Mouse (Mus musculus): Measurements from ENCODE around the gene Rpn2. TPM values are rescaled to one million over a fixed set of nuclear protein-coding genes. Genes with fewer than 3 reads are reported as not detected.

The Rpn2 gene
- polyA plus RNA-seq, 1 experiment from 2014 or later, result 301 TPM

DNA sequence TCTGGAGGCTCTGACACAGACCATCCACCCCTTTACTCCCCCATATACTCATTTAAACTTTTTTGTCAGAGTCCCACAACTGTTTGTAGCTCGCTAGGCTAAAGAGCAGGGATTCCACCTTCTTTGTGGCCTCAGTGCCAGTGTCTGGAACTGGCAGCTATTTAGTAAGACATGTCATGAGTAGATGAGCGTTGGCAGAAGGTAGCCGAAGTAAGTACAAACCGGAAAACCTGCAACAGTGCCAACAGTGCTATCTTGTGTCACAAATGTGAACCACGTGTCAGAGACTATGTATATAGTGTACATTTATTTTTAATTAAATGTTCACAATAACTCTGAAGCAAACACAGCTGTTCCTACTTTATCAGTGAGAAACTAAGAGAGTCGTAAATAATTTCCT, 15.0 kb upstream of the Rpn2 start:
- Histone ChIP-seq H3K4me2 (replicated peaks; ENCODE audit: low read depth, low read length) (no peak overlapping the region), H3K27ac (ENCODE audit: low read length) (no peak overlapping the region), H3K4me3 (ENCODE audit: low read depth, low read length) (no peak overlapping the region), H3K9ac (replicated peaks; ENCODE audit: low read depth, low read length) (no peak overlapping the region), H3K4me1 (ENCODE audit: control insufficient read depth, insufficient read depth, low read length) (peaks cover 9% of the 10 kb centered on the region; the same call in 1 of the 2 replicates), H3K27me3 (ENCODE audit: control insufficient read depth, insufficient read depth, low read length) (no peaks in the 10 kb centered on the region), H3K36me3 (ENCODE audit: control insufficient read depth, insufficient read depth, low read length) (no peaks in the 10 kb centered on the region), H3K9me3 (ENCODE audit: control insufficient read depth, low read depth, low read length) (no peaks in the 10 kb centered on the region)
- 51% methylated on average over 6 of the region's 6 CpGs for WGBS
- no peak for ATAC-seq (ENCODE audit: insufficient number of reproducible peaks, insufficient read depth, low FRiP score, low read depth)

DNA sequence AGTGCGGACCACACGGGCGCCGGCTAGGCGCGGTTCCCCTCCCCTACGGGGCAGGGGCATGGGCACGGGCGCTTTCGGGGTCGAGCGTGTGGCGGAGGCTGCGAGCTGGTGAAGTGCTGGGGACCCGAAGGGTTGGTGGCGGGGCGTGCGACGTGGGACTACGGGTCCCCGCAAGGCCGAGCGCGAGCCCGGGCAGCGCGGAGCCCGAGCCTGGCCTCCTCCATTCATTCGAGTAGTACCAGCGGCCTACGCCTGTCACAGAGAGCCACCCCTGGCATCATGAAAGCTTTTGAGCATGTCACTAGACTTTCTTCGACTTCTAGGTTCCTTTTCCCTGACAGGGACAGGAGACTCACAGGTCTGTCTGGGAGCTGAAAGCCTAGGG, 591 bp downstream of the Rpn2 start, which contains the start of gene Mroh8:
Mroh8 (minus strand) TSS at position 134 of the 385 bp plus-strand sequence.
- no peaks in the 10 kb centered on the region for H3K9me3 ChIP-seq (ENCODE audit: control insufficient read depth, low read depth, low read length)
- H3K4me1 ChIP-seq (ENCODE audit: control insufficient read depth, insufficient read depth, low read length), result peaks cover 14% of the 10 kb centered on the region
- WGBS, result under 1% methylated on average over 32 of the region's 32 CpGs
- peak within 1 kb of the TSS; percentile 76 for H3K4me2 ChIP-seq (replicated peaks; ENCODE audit: low read depth, low read length)
- H3K27ac ChIP-seq (ENCODE audit: low read length), result peak within 1 kb of the TSS; percentile 92
- peak within 1 kb of the TSS; percentile 98 for H3K4me3 ChIP-seq (ENCODE audit: low read depth, low read length)
- peak within 1 kb of the TSS; percentile 90 for H3K9ac ChIP-seq (replicated peaks; ENCODE audit: low read depth, low read length)
- H3K36me3 ChIP-seq (ENCODE audit: control insufficient read depth, insufficient read depth, low read length), result peaks cover 10% of the 10 kb centered on the region; the same call in 1 of the 2 replicates
- no peaks in the 10 kb centered on the region for H3K27me3 ChIP-seq (ENCODE audit: control insufficient read depth, insufficient read depth, low read length)
- peak; percentile 56; the same call in 1 of the 2 replicates for ATAC-seq (ENCODE audit: insufficient number of reproducible peaks, insufficient read depth, low FRiP score, low read depth)

DNA sequence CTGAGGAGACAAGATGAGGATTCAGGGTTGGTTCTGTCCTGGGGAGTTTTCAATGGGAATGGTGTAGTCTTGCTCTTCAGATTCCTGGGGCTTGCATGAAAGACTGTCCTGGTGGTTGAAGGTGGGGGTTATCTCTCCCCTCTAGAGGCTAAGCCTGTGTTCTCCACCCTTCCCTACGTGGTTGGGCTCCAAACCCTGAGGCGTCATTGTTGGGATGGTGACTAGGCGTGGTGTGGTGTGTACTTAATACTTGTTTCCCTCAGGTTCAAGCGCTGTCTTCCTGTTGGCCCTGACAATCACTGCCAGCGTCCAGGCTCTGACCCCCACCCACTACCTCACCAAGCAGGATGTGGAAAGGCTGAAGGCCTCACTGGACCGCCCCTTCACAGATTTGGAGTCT, 4.5 kb downstream of the Rpn2 start:
- ATAC-seq (ENCODE audit: insufficient number of reproducible peaks, insufficient read depth, low FRiP score, low read depth), result no peak
- Histone ChIP-seq H3K9ac (replicated peaks; ENCODE audit: low read depth, low read length) (no peak overlapping the region), H3K9me3 (ENCODE audit: control insufficient read depth, low read depth, low read length) (no peaks in the 10 kb centered on the region), H3K36me3 (ENCODE audit: control insufficient read depth, insufficient read depth, low read length) (peaks cover 33% of the 10 kb centered on the region), H3K4me1 (ENCODE audit: control insufficient read depth, insufficient read depth, low read length) (peaks cover 15% of the 10 kb centered on the region), H3K27me3 (ENCODE audit: control insufficient read depth, insufficient read depth, low read length) (no peaks in the 10 kb centered on the region), H3K27ac (ENCODE audit: low read length) (no peak overlapping the region), H3K4me3 (ENCODE audit: low read depth, low read length) (no peak overlapping the region), H3K4me2 (replicated peaks; ENCODE audit: low read depth, low read length) (no peak overlapping the region)
- 78% methylated on average over 6 of the region's 6 CpGs for WGBS

DNA sequence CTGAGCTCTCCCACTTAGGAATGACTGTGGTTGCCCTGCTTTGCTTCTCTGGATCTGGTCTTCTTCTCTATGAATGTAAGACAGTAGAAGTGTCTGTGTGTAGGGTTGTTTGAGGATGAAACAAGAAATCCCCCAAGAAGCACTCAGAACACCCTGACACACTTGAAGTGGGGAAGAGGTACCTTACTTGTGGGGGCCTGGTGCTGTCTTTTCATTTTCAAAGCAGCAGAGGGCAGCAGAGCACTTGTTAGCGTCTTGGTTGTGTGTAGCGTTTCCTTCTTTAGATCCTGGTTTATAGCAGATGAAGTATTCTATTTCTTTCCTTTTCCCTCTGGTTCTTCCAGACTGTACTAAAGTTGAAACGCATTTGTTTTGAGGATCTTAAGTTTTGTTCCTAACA, 8.7 kb downstream of the Rpn2 start:
- Histone ChIP-seq H3K27ac (ENCODE audit: low read length) (no peak overlapping the region), H3K4me1 (ENCODE audit: control insufficient read depth, insufficient read depth, low read length) (0 out of 2 replicates have a peak, but pooled peaks cover 4% of the 10 kb centered on the region), H3K4me2 (replicated peaks; ENCODE audit: low read depth, low read length) (no peak overlapping the region), H3K27me3 (ENCODE audit: control insufficient read depth, insufficient read depth, low read length) (no peaks in the 10 kb centered on the region), H3K36me3 (ENCODE audit: control insufficient read depth, insufficient read depth, low read length) (peaks cover 69% of the 10 kb centered on the region), H3K9ac (replicated peaks; ENCODE audit: low read depth, low read length) (no peak overlapping the region), H3K4me3 (ENCODE audit: low read depth, low read length) (no peak overlapping the region), H3K9me3 (ENCODE audit: control insufficient read depth, low read depth, low read length) (no peaks in the 10 kb centered on the region)
- no peak for ATAC-seq (ENCODE audit: insufficient number of reproducible peaks, insufficient read depth, low FRiP score, low read depth)
- WGBS, result 24% methylated on average over 3 of the region's 3 CpGs

DNA sequence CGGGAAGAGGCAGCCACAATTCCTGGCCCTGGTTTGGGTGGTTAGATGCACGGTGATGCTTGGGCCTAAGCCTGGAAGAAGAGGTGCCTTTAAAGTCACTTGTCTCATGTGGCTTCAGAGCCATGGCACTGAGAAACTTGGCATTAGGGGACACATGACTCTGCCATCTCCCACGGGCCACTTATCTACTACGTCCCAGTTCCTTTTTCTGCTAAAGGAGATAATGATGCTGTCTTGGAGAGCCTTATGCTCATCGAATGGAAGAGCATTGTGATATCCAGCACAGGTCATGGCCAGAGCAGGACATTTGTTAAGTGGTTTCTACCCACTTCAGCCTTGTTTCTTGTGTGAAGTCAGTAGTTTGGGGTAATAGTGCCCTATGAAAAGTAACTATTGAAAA, 10.2 kb downstream of the Rpn2 start:
- no peak for ATAC-seq (ENCODE audit: insufficient number of reproducible peaks, insufficient read depth, low FRiP score, low read depth)
- H3K27me3 ChIP-seq (ENCODE audit: control insufficient read depth, insufficient read depth, low read length), result no peaks in the 10 kb centered on the region

DNA sequence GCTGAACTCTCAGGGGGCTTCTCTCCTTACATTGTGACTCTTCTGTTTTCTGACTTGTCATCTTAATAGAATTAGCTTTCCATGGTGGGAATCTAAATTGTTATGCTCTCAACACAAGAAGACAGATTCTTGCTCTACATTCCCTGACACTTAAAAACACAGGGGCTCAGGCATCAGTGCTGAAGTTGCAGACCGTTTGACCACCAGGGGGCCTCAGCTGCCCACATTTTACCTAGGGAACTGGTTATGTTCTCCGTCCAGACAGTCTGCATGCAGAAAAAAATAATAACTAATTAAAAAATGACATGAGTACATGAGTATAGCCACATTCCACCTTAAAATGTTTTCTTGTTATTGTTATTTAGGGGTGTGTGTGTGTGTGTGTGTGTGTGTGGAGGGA, 13.3 kb downstream of the Rpn2 start:
- H3K27ac ChIP-seq (ENCODE audit: low read length), result no peak overlapping the region
- no peak overlapping the region for H3K4me3 ChIP-seq (ENCODE audit: low read depth, low read length)
- no peaks in the 10 kb centered on the region for H3K9me3 ChIP-seq (ENCODE audit: control insufficient read depth, low read depth, low read length)
- ATAC-seq (ENCODE audit: insufficient number of reproducible peaks, insufficient read depth, low FRiP score, low read depth), result no peak
- H3K36me3 ChIP-seq (ENCODE audit: control insufficient read depth, insufficient read depth, low read length), result peaks cover 74% of the 10 kb centered on the region
- no peak overlapping the region for H3K4me2 ChIP-seq (replicated peaks; ENCODE audit: low read depth, low read length)
- 19% methylated on average over 2 of the region's 2 CpGs for WGBS
- H3K9ac ChIP-seq (replicated peaks; ENCODE audit: low read depth, low read length), result no peak overlapping the region
- no peaks in the 10 kb centered on the region for H3K27me3 ChIP-seq (ENCODE audit: control insufficient read depth, insufficient read depth, low read length)
- H3K4me1 ChIP-seq (ENCODE audit: control insufficient read depth, insufficient read depth, low read length), result 0 out of 2 replicates have a peak, but pooled peaks cover 4% of the 10 kb centered on the region

More for the DNA sequence above, 10.2 kb downstream of the Rpn2 start:
- Histone ChIP-seq H3K9ac (replicated peaks; ENCODE audit: low read depth, low read length) (no peak overlapping the region), H3K4me3 (ENCODE audit: low read depth, low read length) (no peak overlapping the region), H3K4me1 (ENCODE audit: control insufficient read depth, insufficient read depth, low read length) (0 out of 2 replicates have a peak, but pooled peaks cover 4% of the 10 kb centered on the region), H3K4me2 (replicated peaks; ENCODE audit: low read depth, low read length) (no peak overlapping the region), H3K27ac (ENCODE audit: low read length) (no peak overlapping the region), H3K9me3 (ENCODE audit: control insufficient read depth, low read depth, low read length) (no peaks in the 10 kb centered on the region), H3K36me3 (ENCODE audit: control insufficient read depth, insufficient read depth, low read length) (peaks cover 74% of the 10 kb centered on the region)
- 90% methylated on average over 5 of the region's 5 CpGs for WGBS

DNA sequence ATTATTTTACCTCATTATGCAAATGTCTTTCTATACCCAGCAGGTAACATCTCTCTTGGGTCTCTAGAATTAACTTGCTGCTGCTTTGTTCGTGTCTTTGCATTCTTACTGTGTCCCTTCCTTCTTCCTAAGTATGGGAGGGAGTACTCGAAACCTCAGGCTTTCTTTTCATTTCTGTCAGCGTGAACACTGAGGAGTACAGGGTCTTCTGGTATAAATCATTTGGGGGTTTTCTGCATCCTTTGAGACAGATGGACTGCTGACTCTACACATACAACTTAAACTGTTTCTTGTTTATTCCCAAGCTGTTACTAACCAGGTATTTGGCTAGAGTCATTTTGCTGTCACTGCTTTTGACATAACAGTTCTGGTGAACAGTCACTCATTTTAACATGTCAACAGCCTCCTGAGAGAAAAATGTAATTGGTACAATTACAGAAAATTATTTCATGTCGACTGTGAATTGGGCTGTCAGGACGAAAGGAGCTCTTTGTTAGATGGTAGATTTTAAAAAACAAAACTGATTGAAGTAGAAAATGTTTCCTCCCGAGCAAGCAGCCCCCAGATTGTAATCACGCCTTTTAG, 17.4 kb downstream of the Rpn2 start:
- Histone ChIP-seq H3K4me2 (replicated peaks; ENCODE audit: low read depth, low read length) (no peak overlapping the region), H3K4me1 (ENCODE audit: control insufficient read depth, insufficient read depth, low read length) (no peaks in the 10 kb centered on the region), H3K9ac (replicated peaks; ENCODE audit: low read depth, low read length) (no peak overlapping the region), H3K4me3 (ENCODE audit: low read depth, low read length) (no peak overlapping the region), H3K9me3 (ENCODE audit: control insufficient read depth, low read depth, low read length) (no peaks in the 10 kb centered on the region), H3K36me3 (ENCODE audit: control insufficient read depth, insufficient read depth, low read length) (peaks cover 76% of the 10 kb centered on the region), H3K27me3 (ENCODE audit: control insufficient read depth, insufficient read depth, low read length) (no peaks in the 10 kb centered on the region), H3K27ac (ENCODE audit: low read length) (no peak overlapping the region)
- no peak for ATAC-seq (ENCODE audit: insufficient number of reproducible peaks, insufficient read depth, low FRiP score, low read depth)
- WGBS, result 78% methylated on average over 7 of the region's 7 CpGs

DNA sequence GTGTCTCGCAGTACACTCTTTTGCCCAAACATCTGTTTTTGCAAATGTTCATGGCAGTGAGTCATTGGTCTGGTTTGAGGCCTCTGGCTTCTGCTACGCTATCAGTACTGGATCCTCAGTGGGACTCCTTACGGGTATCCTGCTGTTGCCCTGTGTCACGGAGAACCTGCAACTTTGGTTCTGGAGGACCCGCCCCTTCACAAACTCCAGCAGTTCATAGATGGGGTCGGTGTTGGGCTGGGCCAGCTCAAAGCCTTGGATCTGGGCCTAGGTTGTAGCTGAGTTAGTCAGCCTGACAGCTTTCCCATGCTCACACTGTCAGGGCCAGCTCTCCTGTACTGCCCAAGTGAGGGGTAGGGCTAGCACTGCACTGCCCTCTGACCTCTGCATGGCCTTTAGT, 21.2 kb downstream of the Rpn2 start:
- ATAC-seq (ENCODE audit: insufficient number of reproducible peaks, insufficient read depth, low FRiP score, low read depth), result no peak
- Histone ChIP-seq H3K9me3 (ENCODE audit: control insufficient read depth, low read depth, low read length) (no peaks in the 10 kb centered on the region), H3K27ac (ENCODE audit: low read length) (no peak overlapping the region), H3K4me3 (ENCODE audit: low read depth, low read length) (no peak overlapping the region), H3K9ac (replicated peaks; ENCODE audit: low read depth, low read length) (no peak overlapping the region), H3K27me3 (ENCODE audit: control insufficient read depth, insufficient read depth, low read length) (no peaks in the 10 kb centered on the region), H3K4me2 (replicated peaks; ENCODE audit: low read depth, low read length) (no peak overlapping the region), H3K36me3 (ENCODE audit: control insufficient read depth, insufficient read depth, low read length) (peaks cover 74% of the 10 kb centered on the region), H3K4me1 (ENCODE audit: control insufficient read depth, insufficient read depth, low read length) (no peaks in the 10 kb centered on the region)
- 96% methylated on average over 6 of the region's 6 CpGs for WGBS

DNA sequence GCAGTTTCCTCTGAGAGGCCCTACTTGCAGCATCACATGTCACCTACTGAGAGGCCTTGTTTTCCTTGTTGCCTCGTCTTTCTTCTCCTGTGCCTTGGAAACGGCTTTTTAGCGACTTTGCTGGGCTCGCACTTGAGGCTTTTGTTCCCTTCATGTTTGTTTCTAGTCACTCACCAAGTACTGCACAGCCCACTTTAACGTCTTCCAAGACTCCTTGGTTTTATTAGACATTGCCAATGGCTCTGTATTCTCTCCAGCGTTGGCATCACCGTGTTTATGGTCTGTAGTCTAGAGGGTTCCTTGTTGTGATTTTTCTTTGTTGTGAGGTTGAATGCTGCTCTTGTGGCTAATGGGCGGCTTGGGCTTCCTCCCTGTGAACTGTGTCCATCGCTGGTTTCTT, 24.3 kb downstream of the Rpn2 start:
- 79% methylated on average over 9 of the region's 9 CpGs for WGBS
- Histone ChIP-seq H3K4me3 (ENCODE audit: low read depth, low read length) (no peak overlapping the region), H3K9me3 (ENCODE audit: control insufficient read depth, low read depth, low read length) (no peaks in the 10 kb centered on the region), H3K4me1 (ENCODE audit: control insufficient read depth, insufficient read depth, low read length) (peaks cover 5% of the 10 kb centered on the region), H3K27me3 (ENCODE audit: control insufficient read depth, insufficient read depth, low read length) (no peaks in the 10 kb centered on the region), H3K27ac (ENCODE audit: low read length) (no peak overlapping the region), H3K36me3 (ENCODE audit: control insufficient read depth, insufficient read depth, low read length) (peaks cover 59% of the 10 kb centered on the region), H3K4me2 (replicated peaks; ENCODE audit: low read depth, low read length) (no peak overlapping the region), H3K9ac (replicated peaks; ENCODE audit: low read depth, low read length) (no peak overlapping the region)
- ATAC-seq (ENCODE audit: insufficient number of reproducible peaks, insufficient read depth, low FRiP score, low read depth), result no peak

Measured in stomach, embryonic 14.5 days (tissue).